Comparison of ENCODE assay signal across 12 mouse cellular contexts in genomic region chr10:127135118-127135836, GRCm38 (mm10). TPM values are rescaled to one million over a fixed set of nuclear protein-coding genes. Genes with fewer than 3 reads are reported as not detected.
DNase-seq lines count a peak whose midpoint lies in the region; ATAC-seq and TF ChIP-seq lines count a peak whose summit lies in the region.
"Had no signal": no experiment of that assay in that cellular context is flagged by ENCODE, and none has a peak within 500 bp of the region (broad histone marks: within the 10 kb centered on the region; RNA-seq: fewer than 3 reads in every experiment).

No protein-coding gene starts in this region.

- no peak overlapping the region for H3K4me3 ChIP-seq in heart, embryonic 10.5 days
- no peak overlapping the region for H3K4me3 ChIP-seq in heart, embryonic 11.5 days (ENCODE audit: low read depth, low read length)
- H3K4me3 ChIP-seq in liver, embryonic 11.5 days (ENCODE audit: low read depth, low read length) = no peak overlapping the region
- H3K4me3 ChIP-seq in stomach, embryonic 16.5 days (replicated peaks; ENCODE audit: low read length) = no peak overlapping the region
- no peak overlapping the region for H3K4me3 ChIP-seq in lung, adult 2 months (replicated peaks; ENCODE audit: extremely low read depth, low read depth, low read length)
- H3K4me3 ChIP-seq: limb, embryonic 15.5 days had no signal

- no peak overlapping the region for H3K4me2 ChIP-seq in heart, embryonic 11.5 days
- H3K4me2 ChIP-seq in liver, embryonic 11.5 days = peak overlapping the region; percentile 46; the same call in 1 of the 2 replicates
- H3K4me2 ChIP-seq in stomach, embryonic 16.5 days (ENCODE audit: low read depth, low read length) = no peak overlapping the region
- H3K4me2 ChIP-seq: limb, embryonic 15.5 days had no signal

- no peak overlapping the region for H3K9ac ChIP-seq in heart, embryonic 11.5 days (ENCODE audit: low read depth, low read length)
- H3K9ac ChIP-seq in liver, embryonic 11.5 days (ENCODE audit: low read depth, low read length) = peak overlapping the region; percentile 44
- H3K9ac ChIP-seq in stomach, embryonic 16.5 days (ENCODE audit: low read length) = 0 out of 2 replicates have a peak overlapping the region, but pooled peaks have one; percentile 26
- H3K9ac ChIP-seq: limb, embryonic 15.5 days had no signal

- peak overlapping the region; percentile 22; the same call in 1 of the 2 replicates for H3K27ac ChIP-seq in heart, embryonic 10.5 days
- no peak overlapping the region for H3K27ac ChIP-seq in heart, embryonic 11.5 days (ENCODE audit: low read depth, low read length)
- H3K27ac ChIP-seq in liver, embryonic 11.5 days (ENCODE audit: low read depth, low read length) = peak overlapping the region; percentile 73
- H3K27ac ChIP-seq in stomach, embryonic 16.5 days (ENCODE audit: low read length) = 0 out of 2 replicates have a peak overlapping the region, but pooled peaks have one; percentile 17
- H3K27ac ChIP-seq: limb, embryonic 15.5 days had no signal

- H3K4me1 ChIP-seq in heart, embryonic 10.5 days = 0 out of 2 replicates have a peak, but pooled peaks cover 6% of the 10 kb centered on the region
- no peaks in the 10 kb centered on the region for H3K4me1 ChIP-seq in heart, embryonic 11.5 days (ENCODE audit: control insufficient read depth, insufficient read depth, low read length)
- peaks cover 23% of the 10 kb centered on the region for H3K4me1 ChIP-seq in liver, embryonic 11.5 days (replicated peaks; ENCODE audit: control insufficient read depth, insufficient read depth, low read length)
- H3K4me1 ChIP-seq in stomach, embryonic 16.5 days (ENCODE audit: control insufficient read depth, insufficient read depth, low read length) = peaks cover 7% of the 10 kb centered on the region; the same call in 1 of the 2 replicates
- H3K4me1 ChIP-seq in lung, adult 2 months (ENCODE audit: control insufficient read depth, insufficient read depth, low read length) = no peaks in the 10 kb centered on the region
- H3K4me1 ChIP-seq: limb, embryonic 15.5 days had no signal

- no peak for ATAC-seq in heart, embryonic 11.5 days (replicated peaks; ENCODE audit: insufficient number of reproducible peaks, low FRiP score, low TSS enrichment)
- ATAC-seq in liver, embryonic 11.5 days (replicated peaks; ENCODE audit: low FRiP score) = peak; percentile 93
- peak; percentile 31; the same call in 1 of the 2 replicates for ATAC-seq in stomach, embryonic 16.5 days (ENCODE audit: insufficient read depth, low FRiP score)

- no peak for TF ChIP-seq CTCF in lung, adult 2 months (IDR thresholded peaks at IDR 0.05; ENCODE audit: insufficient read depth, low read length)

- H3K27me3 ChIP-seq in heart, embryonic 10.5 days (ENCODE audit: insufficient read depth, poor library complexity, severe bottlenecking) = no peaks in the 10 kb centered on the region; the same call in 1 of the 2 replicates
- no peaks in the 10 kb centered on the region for H3K27me3 ChIP-seq in heart, embryonic 11.5 days (ENCODE audit: control insufficient read depth, insufficient read depth, low read length)
- H3K27me3 ChIP-seq in liver, embryonic 11.5 days (replicated peaks; ENCODE audit: control insufficient read depth, insufficient read depth, low read length) = no peaks in the 10 kb centered on the region
- no peaks in the 10 kb centered on the region for H3K27me3 ChIP-seq in stomach, embryonic 16.5 days (ENCODE audit: control insufficient read depth, insufficient read depth, low read length)
- H3K27me3 ChIP-seq: CH12.LX; limb, embryonic 15.5 days had no signal

- H3K9me3 ChIP-seq in heart, embryonic 10.5 days = no peaks in the 10 kb centered on the region
- no peaks in the 10 kb centered on the region for H3K9me3 ChIP-seq in heart, embryonic 11.5 days (replicated peaks; ENCODE audit: control insufficient read depth, low read length)
- no peaks in the 10 kb centered on the region for H3K9me3 ChIP-seq in liver, embryonic 11.5 days (ENCODE audit: control insufficient read depth, low read length)
- no peaks in the 10 kb centered on the region for H3K9me3 ChIP-seq in stomach, embryonic 16.5 days (replicated peaks; ENCODE audit: control insufficient read depth, low read length)
- H3K9me3 ChIP-seq: limb, embryonic 15.5 days had no signal

- no peak for DNase-seq in heart, embryonic 10.5 days (ENCODE audit: low spot score)
- peak; percentile 5 for DNase-seq in NIH3T3 (ENCODE audit: low read depth)
- peak; percentile 59 for DNase-seq in liver, embryonic 11.5 days (ENCODE audit: low spot score)
- DNase-seq in adrenal gland, adult 2 months = no peak
- no peak for DNase-seq in frontal cortex, postnatal 10 days (ENCODE audit: low spot score in 2 of 2)
- DNase-seq in lung, adult 2 months = no peak
- DNase-seq: cerebellum, postnatal 36 days; right cerebral cortex, postnatal 14 days had no signal

- no peak for TF ChIP-seq POLR2A in lung, adult 2 months (IDR thresholded peaks at IDR 0.05; ENCODE audit: borderline replicate concordance, extremely low read depth, low read depth, low read length)

- WGBS in heart, embryonic 10.5 days = 44% methylated on average over 8 of the region's 8 CpGs
- WGBS in heart, embryonic 11.5 days (ENCODE audit: insufficient replicate concordance) = 35% methylated on average over 8 of the region's 8 CpGs
- WGBS in liver, embryonic 11.5 days = 33% methylated on average over 8 of the region's 8 CpGs
- 37% methylated on average over 8 of the region's 8 CpGs for WGBS in stomach, embryonic 16.5 days
- WGBS in lung, adult 2 months = 39% methylated on average over 8 of the region's 8 CpGs

- no peaks in the 10 kb centered on the region for H3K36me3 ChIP-seq in heart, embryonic 10.5 days
- H3K36me3 ChIP-seq in heart, embryonic 11.5 days (ENCODE audit: control insufficient read depth, insufficient read depth, low read length) = no peaks in the 10 kb centered on the region
- no peaks in the 10 kb centered on the region for H3K36me3 ChIP-seq in liver, embryonic 11.5 days (ENCODE audit: control insufficient read depth, insufficient read depth, low read length)
- H3K36me3 ChIP-seq in stomach, embryonic 16.5 days (ENCODE audit: control insufficient read depth, insufficient read depth, low read length) = no peaks in the 10 kb centered on the region
- H3K36me3 ChIP-seq: limb, embryonic 15.5 days had no signal

RNA-seq across cellular contexts. Expression of gene Os9, which starts 14.3 kb away (rescaled TPM):
- polyA plus RNA-seq in heart, embryonic 10.5 days (2016; fragmentation: Nextera tagmentation; extraction: Ambion mirVana) = 44.4 and 48.8 TPM in 2 replicates
- 21.3 and 30.3 TPM in 2 replicates for polyA plus RNA-seq in heart, embryonic 11.5 days (2014; fragmentation: Nextera tagmentation; extraction: Ambion mirVana)
- polyA plus RNA-seq in liver, embryonic 11.5 days (2014; fragmentation: Nextera tagmentation; extraction: Ambion mirVana) = 51.2 and 54.7 TPM in 2 replicates
- 114 and 128 TPM in 2 replicates for polyA plus RNA-seq in stomach, embryonic 16.5 days (2015; fragmentation: Nextera tagmentation; extraction: Ambion mirVana)
- 100 to 1,000 TPM; 127 to 147 TPM for total RNA-seq in adrenal gland, adult 2 months (2021)
- 82.2 and 108 TPM in 2 replicates for polyA plus RNA-seq in adrenal gland, adult 2 months (2012; rRNA removed)
- 89.5 and 111 TPM in 2 replicates for polyA plus RNA-seq in lung, adult 2 months (2012; rRNA removed)

RNA-seq across cellular contexts. Expression of gene B4galnt1, which starts 29.7 kb away (rescaled TPM):
- polyA plus RNA-seq in heart, embryonic 10.5 days (2016; fragmentation: Nextera tagmentation; extraction: Ambion mirVana) = 1.5 and 3.6 TPM in 2 replicates
- polyA plus RNA-seq in heart, embryonic 11.5 days (2014; fragmentation: Nextera tagmentation; extraction: Ambion mirVana) = 1.6 and 1.8 TPM in 2 replicates
- 21.6 and 26.3 TPM in 2 replicates for polyA plus RNA-seq in liver, embryonic 11.5 days (2014; fragmentation: Nextera tagmentation; extraction: Ambion mirVana)
- polyA plus RNA-seq in stomach, embryonic 16.5 days (2015; fragmentation: Nextera tagmentation; extraction: Ambion mirVana) = 29.3 and 34.3 TPM in 2 replicates
- total RNA-seq in adrenal gland, adult 2 months (2021) = 10 to 100 TPM in 1 of 2 experiments, 1 to 10 TPM in 1; 8.3 to 11.6 TPM
- 17.8 and 19.1 TPM in 2 replicates for polyA plus RNA-seq in adrenal gland, adult 2 months (2012; rRNA removed)
- polyA plus RNA-seq in lung, adult 2 months (2012; rRNA removed) = 70.8 and 81.2 TPM in 2 replicates

RNA-seq across cellular contexts. Expression of gene Slc26a10, which starts 45.2 kb away (rescaled TPM):
- 9.2 and 12.9 TPM in 2 replicates for polyA plus RNA-seq in heart, embryonic 10.5 days (2016; fragmentation: Nextera tagmentation; extraction: Ambion mirVana)
- polyA plus RNA-seq in heart, embryonic 11.5 days (2014; fragmentation: Nextera tagmentation; extraction: Ambion mirVana) = 8.4 and 11.8 TPM in 2 replicates
- 3.6 and 5.2 TPM in 2 replicates for polyA plus RNA-seq in liver, embryonic 11.5 days (2014; fragmentation: Nextera tagmentation; extraction: Ambion mirVana)
- 1.2 and 1.4 TPM in 2 replicates for polyA plus RNA-seq in stomach, embryonic 16.5 days (2015; fragmentation: Nextera tagmentation; extraction: Ambion mirVana)
- under 1 TPM; 0.35 to 0.58 TPM for total RNA-seq in adrenal gland, adult 2 months (2021)
- 1.1 and 2.4 TPM in 2 replicates for polyA plus RNA-seq in adrenal gland, adult 2 months (2012; rRNA removed)
- 3.5 and 7.4 TPM in 2 replicates for polyA plus RNA-seq in lung, adult 2 months (2012; rRNA removed)

RNA-seq across cellular contexts. Expression of gene Arhgef25, which starts 54.6 kb away (rescaled TPM):
- polyA plus RNA-seq in heart, embryonic 10.5 days (2016; fragmentation: Nextera tagmentation; extraction: Ambion mirVana) = 21.4 and 28.8 TPM in 2 replicates
- polyA plus RNA-seq in heart, embryonic 11.5 days (2014; fragmentation: Nextera tagmentation; extraction: Ambion mirVana) = 17.9 and 18.0 TPM in 2 replicates
- polyA plus RNA-seq in liver, embryonic 11.5 days (2014; fragmentation: Nextera tagmentation; extraction: Ambion mirVana) = 28.3 and 30.2 TPM in 2 replicates
- polyA plus RNA-seq in stomach, embryonic 16.5 days (2015; fragmentation: Nextera tagmentation; extraction: Ambion mirVana) = 71.3 and 77.0 TPM in 2 replicates
- 10 to 100 TPM; 16.0 to 25.8 TPM for total RNA-seq in adrenal gland, adult 2 months (2021)
- 41.3 and 44.9 TPM in 2 replicates for polyA plus RNA-seq in adrenal gland, adult 2 months (2012; rRNA removed)
- polyA plus RNA-seq in lung, adult 2 months (2012; rRNA removed) = 29.1 and 36.7 TPM in 2 replicates

Comparison
In these comparisons a context has a peak if more than half of its experiments do, and no peak if none do; other contexts are left out.
1. DNase-seq: peak in NIH3T3 (single experiment) and liver, embryonic 11.5 days (single experiment); none in heart, embryonic 10.5 days (single experiment), adrenal gland, adult 2 months (single experiment), frontal cortex, postnatal 10 days (0 of 2) and lung, adult 2 months (single experiment).